Mouse (Mus musculus) testis, adult 2 months (tissue): ENCODE results near the gene Xrcc3.

Experiments
- CTCF ChIP-seq: fragments of 200-500 bp; IDR thresholded peaks from 2 replicates; pipeline ENCODE4 v1.5.1; 2012; ENCODE audit warnings: low read depth, mild to moderate bottlenecking, inconsistent platforms, low read length, moderate library complexity; ENCODE audit not compliant: control insufficient read depth, insufficient read depth, insufficient replicate concordance
- POLR2A ChIP-seq: fragments of 200-500 bp; IDR thresholded peaks from 2 replicates; pipeline ENCODE4 v1.6.1; 2012; ENCODE audit warnings: low read depth, mild to moderate bottlenecking, inconsistent platforms, low read length, moderate library complexity; ENCODE audit not compliant: control insufficient read depth

- TF ChIP-seq CTCF = no peak
- TF ChIP-seq POLR2A = peak; percentile 64
These were observed at the start of gene Xrcc3, which contains the start of gene Zfyve21 for GRCm38 (mm10) chr12:111813766-111814617.
